Mouse (Mus musculus): ENCODE data around the gene Fndc10. TPM values are rescaled to one million over a fixed set of nuclear protein-coding genes. Genes with fewer than 3 reads are reported as not detected.
A peak's percentile ranks its signal among the peaks of the same experiment; 100 is the strongest.

Fndc10 gene
- total and polyA plus RNA-seq, 2 experiments from 2014 or later, result 24.3 to 46.4 TPM

DNA sequence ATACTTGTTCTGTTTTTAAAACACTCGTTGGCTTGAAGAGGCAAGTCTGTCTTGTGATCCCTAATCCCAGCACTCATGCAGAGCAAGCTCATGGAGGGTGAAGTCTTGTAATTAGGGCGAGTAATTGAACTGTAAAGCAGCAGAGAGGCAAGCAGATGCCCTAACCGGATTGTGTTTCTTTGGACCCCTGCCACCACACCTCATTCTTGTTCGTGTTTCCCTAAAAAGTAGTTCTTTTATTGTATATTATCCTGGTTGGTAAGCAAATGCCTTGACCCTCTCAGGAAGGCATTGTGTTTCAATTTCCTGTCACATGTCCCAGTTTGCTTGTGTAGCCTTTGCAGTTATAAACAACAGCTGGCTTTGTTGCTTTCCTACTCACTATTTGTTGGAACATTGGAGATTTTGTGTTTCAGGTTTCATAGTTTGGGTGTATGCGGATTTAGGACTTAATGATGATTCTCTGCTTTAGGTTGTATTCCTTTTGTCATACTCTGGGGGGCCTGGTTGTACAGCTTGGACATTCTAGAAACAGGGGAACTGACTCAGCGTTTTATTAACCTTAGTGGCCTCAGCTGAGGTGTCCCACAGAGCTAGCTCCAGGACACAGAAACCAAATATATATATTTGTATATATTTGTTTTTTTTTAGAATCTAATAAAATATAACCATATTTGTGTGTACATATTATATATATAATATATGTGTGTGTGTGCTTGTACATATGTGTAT, 16.5 kb downstream of the Fndc10 start:
- peaks cover 3% of the 10 kb centered on the region; the same call in 1 of the 2 replicates for H3K4me1 ChIP-seq (ENCODE audit: insufficient read depth, low read length)
- no peak overlapping the region for H3K4me3 ChIP-seq (ENCODE audit: low read depth, low read length)
- no peaks in the 10 kb centered on the region for H3K9me3 ChIP-seq (ENCODE audit: low read length)
- peak; percentile 24 for DNase-seq (ENCODE audit: low spot score)
- H3K27ac ChIP-seq (ENCODE audit: low read depth, low read length), result 0 out of 2 replicates have a peak overlapping the region, but pooled peaks have one; percentile 6
- H3K36me3 ChIP-seq (ENCODE audit: insufficient read depth, low read length), result peaks cover under 1% of the 10 kb centered on the region; the same call in 1 of the 2 replicates
- H3K9ac ChIP-seq (replicated peaks; ENCODE audit: low read length, poor library complexity, severe bottlenecking), result no peak overlapping the region
- ATAC-seq (ENCODE audit: low FRiP score), result no peak
- H3K4me2 ChIP-seq (ENCODE audit: low read depth, low read length, poor library complexity, severe bottlenecking), result no peak overlapping the region
- 48% methylated on average over 6 of the region's 6 CpGs for WGBS
- no peaks in the 10 kb centered on the region for H3K27me3 ChIP-seq (ENCODE audit: insufficient read depth, low read length)
- TF ChIP-seq CTCF (IDR thresholded peaks at IDR 0.05), result no peak

DNA sequence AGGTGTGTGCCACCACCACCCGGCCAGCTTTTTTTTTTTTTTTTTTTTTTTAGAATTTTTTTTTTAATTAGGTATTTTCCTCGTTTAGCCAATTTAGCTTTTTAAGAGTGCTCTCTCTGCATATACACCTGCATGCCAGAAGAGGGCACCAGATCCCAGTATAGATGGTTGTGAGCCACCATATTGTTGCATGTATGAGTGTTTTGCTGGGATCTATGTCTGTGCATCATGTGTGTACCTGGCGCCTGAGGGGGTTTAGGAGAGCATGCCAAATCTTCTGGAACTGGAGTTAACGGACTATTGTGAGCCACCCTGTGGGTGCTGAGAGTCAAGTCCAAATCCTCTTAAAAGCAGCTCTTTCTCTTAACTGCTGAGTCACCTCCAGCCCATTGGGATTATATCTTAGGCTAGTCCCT, 27.5 kb downstream of the Fndc10 start:
- Histone ChIP-seq H3K27me3 (ENCODE audit: insufficient read depth, low read length) (no peaks in the 10 kb centered on the region), H3K4me3 (ENCODE audit: low read depth, low read length) (no peak overlapping the region), H3K27ac (ENCODE audit: low read depth, low read length) (no peak overlapping the region), H3K4me2 (ENCODE audit: low read depth, low read length, poor library complexity, severe bottlenecking) (no peak overlapping the region), H3K9ac (replicated peaks; ENCODE audit: low read length, poor library complexity, severe bottlenecking) (no peak overlapping the region), H3K9me3 (ENCODE audit: low read length) (no peaks in the 10 kb centered on the region), H3K36me3 (ENCODE audit: insufficient read depth, low read length) (peaks cover 10% of the 10 kb centered on the region), H3K4me1 (ENCODE audit: insufficient read depth, low read length) (no peaks in the 10 kb centered on the region)
- peak; percentile 72 for TF ChIP-seq CTCF (IDR thresholded peaks at IDR 0.05)
- DNase-seq (ENCODE audit: low spot score) (peak; percentile 15), ATAC-seq (ENCODE audit: low FRiP score) (no peak)
- 49% methylated on average over 4 of the region's 4 CpGs for WGBS

GRCm38 (mm10) chr4:155727993-155728392, 33.9 kb downstream of the Fndc10 start:
- WGBS, result 60% methylated on average over 2 of the region's 2 CpGs
- H3K9me3 ChIP-seq (ENCODE audit: low read length), result no peaks in the 10 kb centered on the region
- no peak for TF ChIP-seq CTCF (IDR thresholded peaks at IDR 0.05)
- ATAC-seq (ENCODE audit: low FRiP score), result no peak
- no peak overlapping the region for H3K4me3 ChIP-seq (ENCODE audit: low read depth, low read length)
- no peak for DNase-seq (ENCODE audit: low spot score)
- peaks cover 6% of the 10 kb centered on the region; the same call in 1 of the 2 replicates for H3K36me3 ChIP-seq (ENCODE audit: insufficient read depth, low read length)
- no peaks in the 10 kb centered on the region for H3K27me3 ChIP-seq (ENCODE audit: insufficient read depth, low read length)
- no peak overlapping the region for H3K4me2 ChIP-seq (ENCODE audit: low read depth, low read length, poor library complexity, severe bottlenecking)
- no peak overlapping the region for H3K27ac ChIP-seq (ENCODE audit: low read depth, low read length)
- H3K4me1 ChIP-seq (ENCODE audit: insufficient read depth, low read length), result no peaks in the 10 kb centered on the region
- H3K9ac ChIP-seq (replicated peaks; ENCODE audit: low read length, poor library complexity, severe bottlenecking), result no peak overlapping the region

GRCm38 (mm10) chr4:155733267-155733666, 39.1 kb downstream of the Fndc10 start:
- Histone ChIP-seq H3K27ac (ENCODE audit: low read depth, low read length) (no peak overlapping the region; the same call in 1 of the 2 replicates), H3K9ac (replicated peaks; ENCODE audit: low read length, poor library complexity, severe bottlenecking) (no peak overlapping the region), H3K4me3 (ENCODE audit: low read depth, low read length) (no peak overlapping the region), H3K27me3 (ENCODE audit: insufficient read depth, low read length) (no peaks in the 10 kb centered on the region), H3K4me1 (ENCODE audit: insufficient read depth, low read length) (peaks cover 10% of the 10 kb centered on the region; the same call in 1 of the 2 replicates), H3K4me2 (ENCODE audit: low read depth, low read length, poor library complexity, severe bottlenecking) (0 out of 2 replicates have a peak overlapping the region, but pooled peaks have one; percentile 70), H3K9me3 (ENCODE audit: low read length) (no peaks in the 10 kb centered on the region), H3K36me3 (ENCODE audit: insufficient read depth, low read length) (peaks cover 5% of the 10 kb centered on the region; the same call in 1 of the 2 replicates)
- 87% methylated on average over 10 of the region's 10 CpGs for WGBS
- no peak for DNase-seq (ENCODE audit: low spot score)
- TF ChIP-seq CTCF (IDR thresholded peaks at IDR 0.05), result no peak
- no peak for ATAC-seq (ENCODE audit: low FRiP score)

DNA sequence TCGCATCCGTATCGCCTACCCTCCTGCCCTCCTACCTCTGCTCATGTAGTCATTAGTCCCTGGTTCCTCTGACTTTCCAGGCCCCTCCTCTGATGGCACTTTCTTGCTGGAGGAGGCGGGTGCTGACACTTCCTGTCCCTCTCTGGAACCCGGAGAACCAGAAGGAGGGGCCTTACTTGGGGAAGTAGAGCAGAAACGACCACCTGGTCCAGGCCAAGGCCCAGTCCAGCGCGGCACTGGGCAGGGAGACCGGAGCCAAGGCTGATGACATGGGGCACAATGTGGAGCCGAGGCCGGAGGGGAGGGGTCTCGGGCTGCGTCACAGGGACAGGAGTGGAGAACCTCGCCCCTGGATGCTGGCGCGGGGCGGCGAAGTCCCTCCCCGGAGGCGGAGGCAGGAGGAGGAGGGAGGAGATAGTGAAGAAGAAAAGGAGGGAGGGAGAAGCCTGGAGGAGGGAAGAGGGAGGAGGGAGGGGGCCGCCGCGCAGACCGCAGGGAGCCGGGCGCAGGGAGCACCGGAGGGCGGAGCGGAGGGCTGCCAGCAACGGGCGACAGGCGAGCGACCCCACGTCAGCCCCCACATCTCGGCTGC, 40.3 kb downstream of the Fndc10 start, which contains the start of gene Tmem240:
Gene Tmem240 (plus strand): TSS at position 451 of the 592 bp plus-strand sequence.
- ATAC-seq (ENCODE audit: low FRiP score) (peak; percentile 89), DNase-seq (ENCODE audit: low spot score) (peak; percentile 94)
- Histone ChIP-seq H3K4me1 (ENCODE audit: insufficient read depth, low read length) (peaks cover 10% of the 10 kb centered on the region; the same call in 1 of the 2 replicates), H3K36me3 (ENCODE audit: insufficient read depth, low read length) (peaks cover 15% of the 10 kb centered on the region; the same call in 1 of the 2 replicates), H3K4me3 (ENCODE audit: low read depth, low read length) (peak within 1 kb of the TSS; percentile 74), H3K27ac (ENCODE audit: low read depth, low read length) (peak within 1 kb of the TSS; percentile 94), H3K9ac (replicated peaks; ENCODE audit: low read length, poor library complexity, severe bottlenecking) (peak within 1 kb of the TSS; percentile 91), H3K27me3 (ENCODE audit: insufficient read depth, low read length) (no peaks in the 10 kb centered on the region), H3K4me2 (ENCODE audit: low read depth, low read length, poor library complexity, severe bottlenecking) (peak within 1 kb of the TSS; percentile 70), H3K9me3 (ENCODE audit: low read length) (no peaks in the 10 kb centered on the region)
- under 1% methylated on average over 25 of the region's 35 CpGs for WGBS
- no peak for TF ChIP-seq CTCF (IDR thresholded peaks at IDR 0.05)

All from midbrain, postnatal 0 days (tissue).